Mouse (Mus musculus) stomach, postnatal 0 days (tissue): ENCODE data around the gene Hoxc5. TPM values are rescaled to one million over a fixed set of nuclear protein-coding genes. Genes with fewer than 3 reads are reported as not detected.

ENCODE experiments used
- ATAC-seq: fragments of 200-750 bp; cut with Nextera tagmentation; 2 replicates; pipeline ENCODE4 v1.8.0; 2017; ENCODE audit not compliant: low FRiP score, low TSS enrichment
- DNase-seq: peaks from one replicate; pipeline ENCODE4 v3.0.0-alpha.2; 2016; ENCODE audit warnings: low spot score
- H3K27ac ChIP-seq: fragments of 300-500 bp; sonication (generic); replicated peaks from 2 replicates; pipeline ENCODE4 v1.5.1; 2014; ENCODE audit warnings: mild to moderate bottlenecking, control low read depth
- H3K27me3 ChIP-seq: fragments of 300-500 bp; sonication (generic); 2 replicates; pipeline ENCODE4 v1.6.1; 2014; ENCODE audit warnings: low read length; ENCODE audit not compliant: control insufficient read depth, insufficient read depth
- H3K36me3 ChIP-seq: fragments of 300-500 bp; sonication (generic); 2 replicates; pipeline ENCODE4 v1.6.1; 2014; ENCODE audit warnings: low read length, mixed read lengths; ENCODE audit not compliant: control insufficient read depth, insufficient read depth
- H3K4me1 ChIP-seq: fragments of 300-500 bp; sonication (generic); replicated peaks from 2 replicates; pipeline ENCODE4 v1.6.1; 2014; ENCODE audit warnings: antibody characterized with exemption; ENCODE audit not compliant: control insufficient read depth, insufficient read depth
- H3K4me2 ChIP-seq: fragments of 300-500 bp; sonication (generic); replicated peaks from 2 replicates; pipeline ENCODE4 v1.6.1; 2014; ENCODE audit warnings: low read depth, mild to moderate bottlenecking, control low read depth, moderate library complexity
- H3K4me3 ChIP-seq: fragments of 300-500 bp; sonication (generic); 2 replicates; pipeline ENCODE4 v1.5.1; 2014; ENCODE audit warnings: low read depth, low read length, control low read depth
- H3K9ac ChIP-seq: fragments of 300-500 bp; sonication (generic); 2 replicates; pipeline ENCODE4 v1.6.1; 2014; ENCODE audit warnings: mild to moderate bottlenecking, low read length, control low read depth, mixed read lengths
- H3K9me3 ChIP-seq: fragments of 300-500 bp; sonication (generic); 2 replicates; pipeline ENCODE4 v1.6.1; 2016; ENCODE audit warnings: low read length; ENCODE audit not compliant: control insufficient read depth
- CTCF ChIP-seq: IDR thresholded peaks from 2 replicates; pipeline ENCODE4 v1.5.1; 2016; ENCODE audit warnings: antibody characterized with exemption, low read depth, mild to moderate bottlenecking, moderate library complexity
- EP300 ChIP-seq: optimal IDR thresholded peaks from 2 replicates; pipeline ENCODE3; 2016; ENCODE audit warnings: antibody characterized with exemption
- WGBS: fragments of 180-500 bp; shearing (Covaris S2); extraction: QIAGEN DNeasy Blood & Tissue Kit; methylation state at CpG from one replicate; pipeline ENCODE4 v1.1.7; 2014; 5-methylcytosine and 5-hydroxymethylcytosine counted together
- polyA plus RNA-seq: library from polyadenylated mRNA; unstranded; fragments of >200 nt; fragmentation: Nextera tagmentation; extraction: Ambion mirVana; gene quantifications from 2 replicates; pipeline ENCODE4 v1.2.1, GENCODE M21; 2015

Gene Hoxc5
- polyA plus RNA-seq, 1 experiment from 2014 or later, result 18.0 TPM

DNA sequence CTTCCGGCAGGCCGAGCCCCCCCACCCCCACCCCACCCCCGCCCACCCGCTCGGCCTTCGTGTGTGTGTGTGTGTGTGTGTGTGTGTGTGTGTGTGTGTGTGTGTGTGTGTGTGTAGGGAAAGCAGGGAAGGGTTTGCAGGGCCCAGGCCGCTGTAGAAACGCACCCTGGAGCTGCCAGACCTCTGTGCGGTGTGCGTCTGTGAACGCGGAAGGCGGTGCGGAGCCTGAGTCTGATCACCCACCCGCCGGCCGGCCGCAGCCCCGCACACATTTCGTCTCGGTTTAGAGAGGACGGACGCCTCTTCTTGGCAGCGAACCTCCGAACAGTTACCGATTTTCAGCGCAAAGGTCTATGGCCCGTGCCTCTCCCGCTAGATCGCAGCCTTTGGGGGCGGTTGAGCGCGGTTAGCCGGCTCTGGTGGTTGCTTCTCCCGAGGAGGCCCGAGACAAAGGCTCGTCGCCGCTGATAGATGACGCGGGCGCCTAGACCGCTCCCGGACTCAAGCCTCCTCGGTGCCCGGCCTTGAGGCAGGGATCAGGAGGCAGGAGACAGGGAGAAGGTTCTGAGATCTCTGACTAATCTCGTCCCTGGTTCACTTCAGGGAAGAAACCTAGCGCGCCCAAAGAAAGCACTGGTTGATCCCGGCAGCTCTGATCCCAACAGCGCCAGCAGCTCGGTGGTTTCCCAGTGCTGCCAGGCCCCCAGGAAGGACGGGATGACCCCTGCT, 24.3 kb upstream of the Hoxc5 start:
- DNase-seq (peak; percentile 22), ATAC-seq (no peak)
- no peaks in the 10 kb centered on the region for H3K4me1 ChIP-seq
- no peak overlapping the region for H3K27ac ChIP-seq
- H3K9me3 ChIP-seq, result no peaks in the 10 kb centered on the region
- H3K4me2 ChIP-seq, result no peak overlapping the region
- H3K4me3 ChIP-seq, result no peak overlapping the region
- H3K27me3 ChIP-seq, result peaks cover 39% of the 10 kb centered on the region
- TF ChIP-seq CTCF (peak; percentile 50; the same call in 1 of the 2 replicates), EP300 (no peak)
- WGBS, result 2% methylated on average over 51 of the region's 53 CpGs
- no peaks in the 10 kb centered on the region for H3K36me3 ChIP-seq
- H3K9ac ChIP-seq, result no peak overlapping the region

DNA sequence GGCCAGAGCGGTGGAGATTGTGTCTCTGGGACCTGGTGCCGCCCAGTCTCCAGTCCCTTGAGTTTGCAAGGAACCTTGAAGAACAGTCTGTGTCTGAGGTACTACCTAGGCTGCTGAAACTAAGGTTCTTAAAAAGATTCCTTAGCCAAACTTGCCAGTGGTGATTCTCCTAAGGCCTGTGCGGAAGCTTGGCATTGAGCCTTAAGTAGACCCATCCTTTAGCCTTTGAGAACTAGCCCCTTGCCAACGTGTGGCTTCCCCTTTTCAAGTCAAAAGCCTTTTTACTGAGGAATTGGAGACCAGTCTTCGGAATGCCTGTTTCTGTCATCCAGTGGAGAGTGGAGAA, 23.8 kb upstream of the Hoxc5 start:
- Histone ChIP-seq H3K9me3 (no peaks in the 10 kb centered on the region), H3K36me3 (no peaks in the 10 kb centered on the region), H3K27me3 (peaks cover 39% of the 10 kb centered on the region), H3K4me1 (no peaks in the 10 kb centered on the region), H3K4me3 (no peak overlapping the region), H3K9ac (no peak overlapping the region), H3K27ac (no peak overlapping the region), H3K4me2 (no peak overlapping the region)
- TF ChIP-seq EP300 (no peak), CTCF (no peak; the same call in 1 of the 2 replicates)
- WGBS, result 6% methylated on average over 5 of the region's 5 CpGs
- DNase-seq (no peak), ATAC-seq (no peak)

DNA sequence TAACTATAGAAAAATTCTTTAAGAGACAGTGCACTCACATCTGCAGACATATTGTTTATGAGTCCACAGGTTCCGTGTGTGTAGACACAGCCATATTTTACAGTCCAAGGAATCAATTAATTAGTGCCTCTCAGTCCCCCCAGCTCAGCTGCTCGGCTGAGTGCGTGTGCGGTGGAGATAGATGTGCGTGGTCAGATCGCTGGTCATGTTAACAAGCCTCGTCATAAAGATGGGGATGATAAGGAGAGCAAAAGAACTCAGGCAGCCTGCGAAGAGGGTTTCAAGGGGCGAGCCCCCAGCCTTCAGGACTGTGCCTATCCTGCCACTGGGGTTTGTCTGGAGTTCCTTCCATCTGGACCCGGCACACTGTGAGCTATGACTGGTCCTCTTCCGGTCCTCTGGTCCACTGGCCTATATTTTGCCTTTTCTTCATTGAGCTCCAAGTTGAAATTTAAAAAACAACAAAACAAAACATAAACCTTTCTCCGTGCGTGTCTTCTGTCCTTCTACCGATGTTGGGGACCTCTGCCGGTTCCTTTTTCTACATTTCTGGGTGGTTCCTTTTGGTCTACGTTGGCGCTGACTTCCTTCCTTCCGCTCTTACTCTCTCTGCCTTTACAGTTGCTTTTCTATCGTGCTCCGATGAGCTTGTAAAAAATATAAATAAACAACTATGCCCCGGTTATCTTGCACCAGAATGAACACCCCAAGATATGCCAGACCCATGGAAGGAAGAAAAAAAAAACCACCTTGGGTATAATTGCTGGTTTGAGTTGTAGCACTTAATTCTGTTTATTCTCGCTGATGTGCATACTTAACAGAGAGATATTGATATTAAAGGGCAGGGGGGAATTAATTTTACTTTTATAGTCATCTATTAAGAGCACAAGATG, 21.8 kb upstream of the Hoxc5 start:
- 14% methylated on average over 22 of the region's 22 CpGs for WGBS
- Histone ChIP-seq H3K4me3 (no peak overlapping the region), H3K36me3 (no peaks in the 10 kb centered on the region), H3K9me3 (no peaks in the 10 kb centered on the region), H3K27ac (no peak overlapping the region), H3K4me1 (no peaks in the 10 kb centered on the region), H3K4me2 (no peak overlapping the region), H3K9ac (no peak overlapping the region), H3K27me3 (peaks cover 38% of the 10 kb centered on the region)
- TF ChIP-seq CTCF (no peak), EP300 (no peak)
- no peak for DNase-seq
- no peak for ATAC-seq

DNA sequence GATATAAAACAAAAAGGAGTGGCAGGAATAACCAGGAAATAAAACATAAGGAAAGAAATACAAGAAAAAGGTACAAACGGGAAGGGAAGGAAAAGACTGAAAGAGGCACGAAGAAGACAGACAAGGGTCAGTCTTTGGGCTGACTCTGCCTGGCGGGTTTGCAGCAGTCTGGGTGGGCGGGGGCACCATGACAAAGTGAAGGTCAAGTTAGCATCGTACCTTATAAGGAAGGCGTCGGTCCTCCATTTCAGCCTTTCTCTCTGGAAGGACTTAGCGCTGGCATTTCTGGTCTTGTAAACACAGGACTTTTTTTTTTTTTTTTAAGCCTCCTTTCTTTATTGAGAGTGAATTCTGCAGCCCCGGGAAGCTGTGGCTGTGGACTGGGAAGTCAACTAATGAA, 20.0 kb upstream of the Hoxc5 start:
- ATAC-seq, result no peak
- Histone ChIP-seq H3K9ac (no peak overlapping the region), H3K27me3 (peaks cover 32% of the 10 kb centered on the region), H3K4me1 (no peaks in the 10 kb centered on the region), H3K4me3 (no peak overlapping the region), H3K27ac (no peak overlapping the region), H3K9me3 (no peaks in the 10 kb centered on the region), H3K36me3 (no peaks in the 10 kb centered on the region), H3K4me2 (no peak overlapping the region)
- DNase-seq, result no peak
- TF ChIP-seq CTCF (no peak), EP300 (no peak)
- WGBS, result 4% methylated on average over 9 of the region's 9 CpGs

DNA sequence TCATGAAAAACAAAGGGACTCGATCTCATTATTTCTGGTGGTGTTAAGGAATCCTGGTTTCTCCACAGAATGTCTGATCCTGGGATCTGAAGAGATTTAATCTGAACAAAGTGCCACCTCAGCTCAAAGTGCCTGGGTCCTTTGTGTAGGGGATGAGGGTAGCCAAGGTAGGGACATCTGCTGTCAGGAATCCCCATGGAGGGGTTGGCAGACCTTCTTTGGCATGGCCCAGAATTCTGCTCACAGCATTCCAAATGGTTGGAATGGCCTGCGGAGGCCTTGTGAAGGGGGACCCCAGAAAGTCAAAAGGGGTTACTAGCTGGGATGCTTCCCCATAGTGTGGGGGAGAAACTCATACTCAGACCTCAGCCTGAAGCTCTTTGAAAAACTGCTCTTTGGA, 18.4 kb upstream of the Hoxc5 start:
- WGBS, result 11% methylated on average over 2 of the region's 2 CpGs
- TF ChIP-seq CTCF (no peak), EP300 (no peak)

DNA sequence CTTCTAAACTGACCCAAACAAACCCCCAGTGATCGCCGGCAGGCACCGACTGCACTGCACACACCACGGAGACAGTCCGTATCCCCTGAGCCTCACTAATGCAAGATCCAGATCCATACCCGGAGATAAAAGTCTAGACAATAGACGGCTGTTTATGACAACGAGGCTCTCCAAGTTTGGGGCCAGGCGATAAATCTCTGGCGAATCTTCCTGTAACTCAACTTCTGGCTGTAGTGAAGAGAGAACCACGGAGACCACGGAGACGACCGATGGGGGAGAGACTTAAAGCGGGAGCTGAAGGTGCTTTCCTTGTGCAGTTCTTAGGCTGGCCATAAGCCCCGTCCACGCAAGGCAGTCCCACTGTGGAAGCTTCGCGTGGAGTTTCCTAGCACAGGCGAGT, 17.5 kb upstream of the Hoxc5 start:
- H3K4me2 ChIP-seq, result no peak overlapping the region
- H3K27me3 ChIP-seq, result peaks cover 40% of the 10 kb centered on the region
- ATAC-seq (no peak), DNase-seq (no peak)
- H3K36me3 ChIP-seq, result no peaks in the 10 kb centered on the region
- TF ChIP-seq CTCF (no peak), EP300 (no peak)
- no peak overlapping the region for H3K9ac ChIP-seq
- no peak overlapping the region for H3K4me3 ChIP-seq
- H3K9me3 ChIP-seq, result no peaks in the 10 kb centered on the region
- WGBS, result 4% methylated on average over 20 of the region's 20 CpGs
- H3K4me1 ChIP-seq, result no peaks in the 10 kb centered on the region
- no peak overlapping the region for H3K27ac ChIP-seq

More for the DNA sequence above, 18.4 kb upstream of the Hoxc5 start:
- Histone ChIP-seq H3K9ac (no peak overlapping the region), H3K36me3 (no peaks in the 10 kb centered on the region), H3K4me3 (no peak overlapping the region), H3K27me3 (peaks cover 37% of the 10 kb centered on the region), H3K4me1 (no peaks in the 10 kb centered on the region), H3K4me2 (no peak overlapping the region), H3K27ac (no peak overlapping the region), H3K9me3 (no peaks in the 10 kb centered on the region)
- ATAC-seq, result no peak
- DNase-seq, result no peak
